Mouse (Mus musculus) olfactory bulb, adult 2 months (tissue): ENCODE results near the gene Prss57.

Experiments used
- CTCF ChIP-seq: fragments of 200-500 bp; IDR thresholded peaks from 2 replicates; pipeline ENCODE4 v1.5.1; 2012; ENCODE audit warnings: low read depth, mild to moderate bottlenecking, low read length, moderate library complexity; ENCODE audit not compliant: insufficient read depth
- POLR2A ChIP-seq: fragments of 200-500 bp; IDR thresholded peaks from 2 replicates; pipeline ENCODE4 v1.6.1; 2012; ENCODE audit warnings: mild to moderate bottlenecking, low read depth, low read length, moderate library complexity; ENCODE audit not compliant: insufficient read depth

DNA sequence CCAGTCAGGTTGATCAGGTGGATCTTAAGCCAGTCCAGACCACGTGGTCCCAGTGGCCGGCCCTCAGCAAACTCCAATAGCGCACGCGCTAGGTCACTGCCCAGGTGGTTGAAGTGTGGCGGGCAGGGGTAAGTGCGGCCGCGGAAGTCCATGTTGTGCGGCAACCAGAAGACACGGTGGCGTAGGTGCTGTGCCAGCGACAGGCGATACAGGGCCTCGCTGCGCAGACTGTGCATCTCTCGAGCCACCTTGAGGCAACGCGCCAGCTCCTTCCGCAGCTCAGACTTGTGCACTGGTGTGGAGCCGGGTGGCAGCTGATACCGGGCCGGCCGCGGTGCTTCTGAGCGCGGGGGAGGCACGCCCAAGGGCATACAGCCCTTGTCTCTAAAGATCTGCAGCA is 51.5 kb downstream of the Prss57 start:
- TF ChIP-seq CTCF (no peak), POLR2A (no peak)
